Mouse (Mus musculus) spleen, embryonic (tissue): ENCODE measurements at regions not wholly inside any gene's neighbourhood (a gene's known extent, or its start where the extent isn't known, plus 50 kb on each side); places are given as distances from the start of the nearest gene placed in this dataset.

Experiments
- CTCF ChIA-PET: fragments of 350-600 bp; sonication (Branson Sonifier 250); formaldehyde crosslinking; loops from one replicate; lab custom pipeline; 2022; lab: Charles Lee

DNA sequence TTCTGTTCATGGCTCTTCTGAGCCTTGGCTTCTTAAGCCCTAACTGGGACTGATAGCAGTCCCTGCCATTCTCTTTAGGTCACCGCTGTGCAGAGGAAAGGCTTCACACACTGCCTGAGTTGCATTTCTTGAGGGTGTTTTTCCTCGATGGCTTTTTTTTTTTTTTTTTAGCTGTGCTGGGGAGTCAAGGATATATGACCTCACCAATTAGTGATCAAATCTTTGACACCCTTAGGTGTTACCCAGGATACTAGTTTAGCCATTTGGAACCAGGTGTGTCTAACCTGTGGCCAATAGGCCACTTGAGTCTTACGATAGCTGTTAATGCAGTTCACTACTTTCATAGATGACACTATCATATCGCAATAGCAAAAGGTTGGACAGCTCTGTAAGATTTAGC is 1247.5 kb upstream of the A1bg start:
- CTCF ChIA-PET = interaction anchor here (0.6 kb wide), 2 partner anchors 61 to 101 kb away, joined by 4 read pairs; no protein-coding TSS in a partner anchor

DNA sequence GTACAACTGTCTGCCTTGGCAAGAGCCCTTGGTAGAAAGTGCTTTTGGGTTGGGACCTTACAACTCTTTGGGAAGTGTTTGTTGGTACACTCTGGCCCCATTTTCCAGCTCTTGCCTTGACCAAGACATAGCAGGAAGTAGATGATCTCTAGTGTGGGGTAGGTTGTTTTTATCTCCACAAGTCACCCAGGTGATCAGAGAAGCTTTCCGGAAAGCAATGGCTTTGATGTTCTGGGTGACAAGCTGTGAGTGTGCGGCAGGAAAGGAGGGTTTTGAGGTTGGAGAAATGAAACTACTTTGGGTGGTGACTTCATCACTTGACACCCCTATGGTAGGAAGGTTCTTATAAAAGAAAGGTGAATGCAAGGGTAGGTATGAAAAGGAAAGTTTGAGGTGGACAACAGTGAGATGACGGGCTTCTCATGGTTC is 1246.8 kb upstream of the A1bg start:
- CTCF ChIA-PET = interaction anchor here (0.6 kb wide), 1 partner anchor 775 kb away, joined by 5 read pairs; no protein-coding TSS in a partner anchor

DNA sequence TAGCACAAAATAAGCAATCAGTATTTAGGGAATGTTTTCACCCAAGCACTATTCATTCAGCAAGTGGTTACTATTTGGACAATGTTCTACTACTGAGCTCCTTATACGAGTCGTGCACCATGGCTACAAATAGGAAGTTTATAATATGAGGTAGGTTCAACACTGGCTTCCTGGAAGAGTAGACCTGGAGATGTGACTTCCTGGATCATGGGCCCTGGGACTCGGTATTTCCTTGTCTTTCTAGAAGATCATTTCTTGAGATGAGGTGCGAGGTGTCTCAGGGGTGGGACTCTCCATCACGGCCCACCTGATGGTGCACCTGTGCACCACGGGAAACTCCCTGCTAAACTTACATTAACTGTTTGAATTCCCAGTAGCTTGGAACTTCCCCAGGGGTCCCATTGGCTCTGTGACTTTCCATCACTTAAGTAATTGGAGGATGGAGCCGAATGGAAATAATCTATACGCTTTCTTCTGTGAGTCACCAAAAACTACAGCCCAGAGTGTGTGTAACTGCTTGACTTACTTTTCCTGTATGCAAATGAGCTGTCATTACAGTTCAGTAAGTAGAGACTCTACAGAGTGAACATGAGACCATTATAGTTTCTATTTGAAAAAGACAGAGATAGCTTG is 1246.3 kb upstream of the A1bg start:
- CTCF ChIA-PET = interaction anchor here (0.5 to 0.6 kb wide), 2 partner anchors 10 to 775 kb away, joined by 5 to 6 read pairs; no protein-coding TSS in a partner anchor

DNA sequence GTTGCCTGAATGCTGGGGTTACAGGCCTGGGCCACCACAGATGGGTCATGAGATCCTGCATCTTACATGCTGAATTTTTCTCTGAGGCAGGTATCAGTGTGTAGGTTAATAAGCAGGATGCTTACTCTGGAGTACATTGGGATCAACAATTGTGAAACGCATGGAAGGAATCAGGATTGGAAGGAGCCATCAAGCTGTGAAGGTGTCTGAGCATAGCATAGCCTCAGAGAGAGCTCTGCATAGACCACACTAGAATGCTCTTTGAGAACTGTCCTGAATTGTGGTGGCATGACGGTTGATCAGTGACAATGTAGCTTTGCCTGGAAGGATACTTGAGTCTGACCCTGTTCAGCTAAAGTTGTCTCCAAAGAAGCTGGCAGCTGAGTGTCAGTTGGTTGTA is 1245.7 kb upstream of the A1bg start:
- CTCF ChIA-PET = interaction anchor here (0.5 kb wide), 1 partner anchor 9 kb away, joined by 6 read pairs; no protein-coding TSS in a partner anchor

DNA sequence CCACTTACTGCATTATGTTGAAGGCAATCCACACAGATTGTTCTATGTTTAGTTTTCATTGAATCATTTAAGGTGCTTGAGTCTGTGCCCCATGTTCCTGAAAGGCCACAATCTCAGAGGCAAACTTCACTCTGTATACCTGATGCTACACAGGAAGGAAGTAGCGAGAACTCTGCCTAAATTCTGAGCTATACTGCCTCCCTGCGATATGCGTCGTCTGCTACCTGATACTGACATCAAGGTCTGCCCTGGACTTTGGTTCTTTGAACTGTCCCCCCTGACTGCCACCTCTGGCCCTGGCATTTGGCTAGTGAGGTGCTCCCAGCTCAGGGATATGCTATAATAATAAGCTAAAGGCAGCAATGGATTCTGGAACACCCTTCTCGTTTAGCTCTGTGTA is 1244.0 kb upstream of the A1bg start:
- CTCF ChIA-PET = no interaction called here

DNA sequence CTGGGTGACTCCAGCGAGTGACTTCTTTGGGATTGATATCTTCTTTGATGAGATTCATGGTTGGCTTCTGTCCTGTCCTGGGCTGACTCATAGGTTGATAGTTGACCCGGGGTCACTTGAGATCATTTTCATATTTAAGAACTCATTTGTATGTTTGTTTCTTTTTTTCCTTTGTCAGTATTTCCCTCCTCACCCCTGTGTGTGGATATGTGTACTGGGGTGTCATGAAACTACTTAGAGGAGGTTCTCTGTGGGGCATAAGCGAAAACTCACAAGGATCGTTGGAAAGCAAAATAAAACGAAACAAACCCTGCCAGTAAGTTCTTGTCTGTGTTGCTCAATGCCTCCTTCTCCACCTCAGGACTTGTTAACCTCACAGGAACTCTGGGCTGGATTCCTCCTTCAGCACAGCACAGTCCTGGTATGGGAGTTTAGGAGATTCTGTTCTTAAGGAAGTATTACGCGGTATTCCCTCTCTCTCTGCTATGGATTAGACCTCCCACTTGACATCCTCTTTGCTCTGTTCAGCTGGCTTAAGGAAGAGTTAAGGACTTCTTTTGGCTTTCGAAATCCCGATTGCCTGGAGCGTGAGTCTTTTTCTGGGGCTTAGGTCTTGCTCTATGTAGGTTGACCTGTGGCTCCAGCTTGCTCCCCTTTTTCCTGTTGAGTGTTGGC is 1243.2 kb upstream of the A1bg start:
- CTCF ChIA-PET = no interaction called here

DNA sequence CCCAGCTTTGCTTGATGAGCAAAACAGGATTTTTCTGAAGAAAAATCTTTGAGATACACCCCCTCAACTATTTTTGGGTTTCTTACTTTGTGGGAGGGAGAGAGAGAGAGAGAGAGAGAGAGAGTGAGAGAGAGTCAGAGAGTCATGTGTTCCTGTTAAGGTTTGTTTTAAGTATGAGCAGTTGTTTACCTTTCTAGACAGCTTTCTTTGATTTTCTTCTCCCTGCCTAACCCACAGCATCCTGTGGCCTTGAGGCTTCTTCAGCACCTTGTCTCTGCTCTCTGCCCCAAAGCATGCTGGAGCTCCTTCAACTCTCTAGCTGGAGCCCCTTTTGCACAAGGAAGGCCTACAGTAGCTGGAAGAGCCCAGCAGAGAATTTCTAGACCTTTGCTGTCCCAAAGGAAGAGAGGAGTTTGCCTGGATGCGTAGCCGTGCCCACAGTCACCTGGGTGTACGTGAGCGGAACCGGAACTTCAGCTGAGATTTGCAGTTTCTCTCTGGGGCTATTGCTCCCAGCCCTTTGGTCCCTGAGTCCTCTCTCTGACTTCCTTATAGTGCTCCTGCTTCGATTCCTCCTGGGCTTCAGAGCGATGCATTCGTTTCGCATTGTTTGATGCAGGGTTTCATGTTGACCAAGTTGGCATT is 1242.1 kb upstream of the A1bg start:
- CTCF ChIA-PET = interaction anchor here (0.7 kb wide), 2 partner anchors 195 to 322 kb away, joined by 3 to 4 read pairs; no protein-coding TSS in a partner anchor

DNA sequence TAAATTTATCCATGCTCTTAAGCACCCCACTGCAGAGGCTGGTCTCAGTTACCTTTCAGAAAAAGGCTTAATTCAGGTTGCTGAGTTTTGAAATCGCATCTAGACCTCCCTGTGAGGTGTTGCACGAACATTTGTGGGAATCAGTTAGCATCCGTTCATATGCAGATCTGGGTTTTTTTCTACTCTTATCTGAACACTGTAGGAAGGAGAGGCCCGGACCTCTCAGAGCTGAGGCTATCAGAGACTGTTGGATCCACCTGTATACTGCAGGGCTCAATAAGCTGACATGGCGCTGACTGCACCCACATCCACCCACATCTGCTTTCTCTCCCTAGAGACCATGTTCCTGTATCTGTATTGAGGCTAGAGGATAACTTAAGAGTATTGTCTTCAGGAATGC is 1240.4 kb upstream of the A1bg start:
- CTCF ChIA-PET = no interaction called here

DNA sequence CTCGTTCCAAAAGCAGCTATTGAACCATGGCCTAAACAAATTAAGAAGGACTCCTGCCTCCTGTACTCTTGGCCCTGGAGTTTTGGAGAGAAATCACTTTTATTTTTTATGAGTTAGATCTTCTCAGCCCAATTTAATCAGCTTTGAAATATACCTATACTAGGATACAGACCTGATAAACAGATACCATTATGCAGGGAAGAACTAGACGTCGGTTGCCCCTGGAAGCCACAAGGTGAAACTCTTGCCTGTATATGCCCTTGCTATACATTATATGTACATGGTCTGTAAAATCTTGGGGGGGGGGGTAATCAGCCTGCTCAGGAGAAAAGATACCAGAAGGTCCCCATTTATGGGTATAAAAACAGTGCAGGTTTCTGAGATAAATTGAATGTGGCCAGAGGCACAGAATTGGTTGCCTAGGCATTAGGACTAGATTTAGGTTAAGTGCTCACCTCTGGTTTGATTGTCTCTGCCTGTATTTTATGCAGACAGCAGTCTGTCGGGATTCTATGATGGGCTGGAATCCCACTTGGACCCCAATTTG is 1239.9 kb upstream of the A1bg start:
- CTCF ChIA-PET = no interaction called here

DNA sequence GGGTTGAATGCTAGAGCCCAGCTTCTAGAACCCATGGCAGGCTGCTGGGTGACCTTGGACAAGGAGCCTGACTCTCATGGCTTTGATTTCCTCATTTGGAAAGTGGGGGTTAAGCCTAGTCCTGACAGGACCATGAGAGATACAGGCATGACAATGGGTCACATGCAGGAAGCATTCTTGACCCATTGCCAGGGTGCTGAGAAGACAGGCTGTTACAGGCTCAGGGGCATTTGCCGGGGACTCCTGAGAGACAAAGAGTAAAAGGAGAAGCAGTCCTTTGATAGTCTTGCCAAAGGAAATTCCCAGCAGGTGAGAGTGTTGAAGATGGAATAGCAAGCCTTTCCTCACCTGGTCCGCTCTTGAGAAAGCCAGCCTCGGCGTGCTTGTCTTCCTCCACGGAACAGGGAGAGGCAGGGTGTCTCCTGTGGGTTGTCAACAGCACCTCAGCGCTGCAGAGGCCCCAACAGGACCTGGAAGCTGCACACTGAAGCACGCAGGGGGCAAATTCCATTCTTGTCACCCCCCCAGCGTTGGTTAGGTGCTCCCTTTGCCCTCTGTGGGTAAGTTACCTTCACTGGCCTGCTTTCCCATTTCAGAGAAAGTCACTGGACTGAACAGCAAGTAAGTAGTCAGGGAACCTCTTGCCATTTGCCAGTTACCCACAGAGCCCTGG is 1239.3 kb upstream of the A1bg start:
- CTCF ChIA-PET = no interaction called here

DNA sequence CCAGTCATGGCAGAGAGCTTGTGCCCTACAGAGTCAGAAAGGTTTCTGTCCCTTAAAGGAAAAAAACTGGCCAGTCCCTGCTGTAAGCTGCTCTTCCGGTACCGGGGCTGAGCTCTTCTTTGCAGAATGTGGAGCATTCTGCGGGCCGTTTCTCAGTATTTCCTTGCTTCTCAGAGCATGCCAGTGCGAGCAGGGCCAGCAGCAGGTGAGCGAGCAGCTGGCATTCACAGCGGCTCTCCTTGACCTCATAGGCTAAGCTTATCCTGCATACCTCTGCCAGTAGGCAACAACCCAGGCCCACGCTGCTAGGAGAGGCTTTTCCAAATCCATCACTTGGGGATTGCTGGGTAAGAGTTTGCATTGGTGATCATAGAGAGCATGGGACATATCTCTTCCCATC is 1238.2 kb upstream of the A1bg start:
- CTCF ChIA-PET = no interaction called here

DNA sequence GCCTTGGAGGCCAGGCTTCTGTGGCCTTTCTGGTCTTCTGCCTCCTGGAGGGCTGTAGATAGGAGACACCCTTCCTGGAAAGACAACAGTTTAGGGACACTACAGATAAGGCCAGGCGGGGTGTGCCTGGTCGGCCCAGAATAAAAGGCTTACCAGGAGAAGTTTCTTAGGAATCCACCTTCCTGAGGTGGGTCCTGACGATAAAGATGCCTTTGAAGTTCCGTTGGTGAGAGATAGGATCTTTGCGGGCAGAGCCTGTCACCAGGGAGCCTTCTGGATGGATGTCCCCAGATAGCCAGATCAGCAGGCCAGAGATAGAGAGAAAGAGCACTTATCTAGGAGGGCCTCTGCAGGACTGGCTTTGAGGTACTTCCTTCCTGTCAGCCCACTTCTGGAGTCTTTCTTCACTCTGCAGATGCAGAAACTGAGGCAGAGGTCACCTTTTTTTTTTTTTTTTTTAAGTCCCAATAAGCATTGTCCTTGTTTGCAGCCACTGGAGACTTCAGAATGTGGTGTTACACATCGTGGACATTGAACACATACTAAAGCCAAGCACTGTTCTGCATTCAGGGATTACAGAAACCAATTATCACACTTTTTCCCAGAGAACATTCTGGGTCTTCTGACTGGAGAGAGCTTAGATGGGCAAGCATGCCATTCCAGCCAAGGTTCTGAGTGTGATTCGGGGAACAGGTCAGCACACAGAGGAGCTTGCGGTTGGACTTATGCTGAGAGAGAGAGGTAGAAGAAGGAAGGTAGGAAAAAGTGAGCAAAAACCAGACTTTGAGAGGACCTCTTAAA is 1236.3 kb upstream of the A1bg start:
- CTCF ChIA-PET = interaction anchor here (0.7 kb wide), 1 partner anchor 10 kb away, joined by 6 read pairs; no protein-coding TSS in a partner anchor

DNA sequence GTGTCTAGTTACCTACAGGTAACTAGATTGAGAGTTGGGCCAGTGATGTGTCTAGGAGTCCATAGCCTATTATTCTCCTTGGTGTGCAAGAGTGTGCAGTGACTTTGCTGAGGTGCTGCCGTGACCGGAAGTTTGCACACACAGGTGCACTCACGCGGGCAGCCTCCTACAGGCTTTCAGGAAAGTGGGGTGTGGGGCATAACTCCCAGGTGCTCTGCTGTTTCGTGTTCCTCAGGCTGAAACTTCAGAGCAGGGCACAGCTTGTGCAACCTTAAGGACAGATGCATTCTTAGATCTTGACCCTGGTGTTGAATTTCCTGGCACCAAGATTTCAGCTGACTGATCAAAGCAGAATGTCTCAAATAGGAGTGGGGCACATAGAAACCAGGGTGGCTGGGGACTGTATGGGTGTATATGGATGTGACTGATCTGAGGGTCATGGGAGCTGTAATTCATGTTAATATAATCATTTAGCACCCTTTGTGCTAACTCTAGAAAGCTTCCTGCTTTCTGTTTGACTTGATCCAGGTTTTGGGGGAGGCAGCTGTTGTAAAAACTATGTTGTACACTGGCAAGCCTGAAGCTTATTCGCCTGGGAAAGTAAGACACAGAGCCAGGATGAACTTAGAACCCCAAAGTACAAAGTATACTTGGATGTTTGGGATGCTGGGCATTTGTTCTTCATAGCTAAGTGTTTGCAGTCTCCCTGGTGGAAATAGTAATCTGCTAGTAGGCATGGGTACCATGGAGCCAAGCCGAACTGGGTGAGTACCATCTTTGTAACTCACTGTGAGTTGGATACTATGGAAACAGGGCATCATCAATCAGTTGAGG is 1234.6 kb upstream of the A1bg start:
- CTCF ChIA-PET = no interaction called here

DNA sequence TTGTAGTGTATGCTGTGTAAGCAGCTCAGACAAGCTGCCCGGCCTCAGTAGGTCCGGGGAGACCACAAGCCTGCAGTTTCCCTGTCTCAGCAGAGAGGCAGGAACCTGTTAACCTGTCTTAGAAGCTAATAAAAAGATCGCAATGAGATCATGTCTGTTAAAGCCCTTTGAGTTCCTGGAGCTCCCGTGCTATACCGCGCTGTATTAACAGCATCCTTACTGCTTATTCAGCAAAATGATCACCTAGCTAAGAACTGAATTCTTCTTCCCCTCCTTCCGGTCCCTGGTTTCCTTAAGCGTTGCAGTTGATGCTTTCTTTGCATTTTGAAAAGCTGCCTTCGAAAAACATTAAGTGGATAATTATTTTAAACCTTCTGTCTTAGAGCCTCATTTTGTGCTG is 1230.4 kb upstream of the A1bg start:
- CTCF ChIA-PET = no interaction called here

DNA sequence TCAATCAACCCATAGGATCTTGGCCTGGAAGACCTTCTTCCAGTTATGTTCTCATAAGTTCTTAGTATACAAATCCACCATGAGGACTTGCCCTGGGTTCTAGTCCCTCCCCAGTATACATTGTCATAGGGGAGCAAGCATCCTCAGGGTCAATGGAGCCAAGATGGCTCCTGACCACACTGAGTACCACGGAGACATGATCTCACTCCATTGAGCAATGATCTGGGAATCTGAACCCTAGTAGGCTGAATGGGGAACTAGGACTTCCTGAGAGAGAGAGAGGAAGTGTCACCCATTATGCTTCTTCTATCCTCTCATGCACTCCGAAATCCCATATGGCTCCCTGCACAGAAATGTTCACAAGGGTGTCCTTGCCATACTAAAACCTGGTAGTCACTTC is 1229.3 kb upstream of the A1bg start:
- CTCF ChIA-PET = no interaction called here

DNA sequence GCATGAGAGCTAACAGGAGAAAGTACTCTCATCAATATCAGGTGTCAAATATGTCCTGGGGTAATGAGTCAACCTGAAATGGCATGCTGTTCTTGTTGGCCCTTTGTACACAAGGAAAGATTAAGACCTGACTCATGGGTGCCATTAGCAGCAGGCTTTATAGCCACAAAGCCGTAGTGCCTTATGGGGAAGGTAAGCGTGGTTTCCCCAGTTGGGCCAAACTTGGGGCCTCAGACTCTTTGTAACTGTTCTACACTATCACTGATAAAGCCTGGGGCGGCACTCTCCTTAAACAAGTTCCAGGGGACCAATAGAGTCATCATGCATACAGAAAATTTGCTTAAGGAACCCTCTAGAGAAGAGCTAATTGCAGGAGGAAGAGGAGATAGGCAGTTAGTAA is 1228.9 kb upstream of the A1bg start:
- CTCF ChIA-PET = no interaction called here

DNA sequence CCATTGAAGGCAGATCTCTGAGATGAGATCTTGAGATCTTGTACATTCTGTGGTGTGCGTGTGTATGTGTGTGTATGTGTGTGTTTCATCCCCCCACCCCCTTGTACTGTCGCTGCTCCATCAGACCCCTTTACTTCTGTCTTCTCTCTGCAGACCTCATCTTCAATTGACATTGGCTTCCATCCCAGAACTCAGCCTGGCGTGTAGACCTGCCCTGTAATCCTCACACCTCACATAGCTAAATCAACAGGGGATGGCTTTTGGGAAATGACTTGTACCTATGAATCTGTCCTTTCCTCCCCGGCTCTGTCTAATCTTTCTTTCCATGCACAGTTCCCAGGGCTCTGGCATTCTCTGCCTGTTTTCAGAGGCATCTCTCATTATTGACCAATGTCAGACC is 1227.5 kb upstream of the A1bg start:
- CTCF ChIA-PET = interaction anchor here (0.7 kb wide), 1 partner anchor 236 kb away, joined by 3 read pairs; no protein-coding TSS in a partner anchor

DNA sequence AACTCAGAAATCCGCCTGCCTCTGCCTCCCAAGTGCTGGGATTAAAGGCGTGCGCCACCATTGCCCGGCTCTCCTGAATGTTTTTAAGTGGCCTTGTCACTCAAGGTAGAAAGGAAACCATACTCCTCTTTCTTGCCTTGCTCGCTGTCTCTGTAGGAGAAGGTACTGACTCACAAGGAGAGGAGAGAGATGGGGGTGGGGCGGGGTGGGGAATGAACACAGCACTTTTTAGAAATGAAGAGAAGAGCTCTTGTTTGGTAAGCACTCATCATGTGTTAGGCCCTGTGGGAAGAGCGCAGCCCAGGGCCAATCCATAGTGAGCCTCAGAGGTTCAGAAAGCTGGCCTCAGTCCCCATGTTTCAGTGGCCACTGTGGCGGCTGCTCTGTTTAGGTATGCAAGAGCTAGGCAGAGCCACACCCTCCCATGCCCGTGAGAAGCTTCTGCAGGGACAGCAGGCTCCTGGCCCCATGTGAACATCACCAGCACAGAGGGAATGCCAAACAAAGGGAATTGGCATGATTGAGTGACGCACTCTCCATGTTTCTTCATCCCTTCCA is 1225.9 kb upstream of the A1bg start:
- CTCF ChIA-PET = no interaction called here

DNA sequence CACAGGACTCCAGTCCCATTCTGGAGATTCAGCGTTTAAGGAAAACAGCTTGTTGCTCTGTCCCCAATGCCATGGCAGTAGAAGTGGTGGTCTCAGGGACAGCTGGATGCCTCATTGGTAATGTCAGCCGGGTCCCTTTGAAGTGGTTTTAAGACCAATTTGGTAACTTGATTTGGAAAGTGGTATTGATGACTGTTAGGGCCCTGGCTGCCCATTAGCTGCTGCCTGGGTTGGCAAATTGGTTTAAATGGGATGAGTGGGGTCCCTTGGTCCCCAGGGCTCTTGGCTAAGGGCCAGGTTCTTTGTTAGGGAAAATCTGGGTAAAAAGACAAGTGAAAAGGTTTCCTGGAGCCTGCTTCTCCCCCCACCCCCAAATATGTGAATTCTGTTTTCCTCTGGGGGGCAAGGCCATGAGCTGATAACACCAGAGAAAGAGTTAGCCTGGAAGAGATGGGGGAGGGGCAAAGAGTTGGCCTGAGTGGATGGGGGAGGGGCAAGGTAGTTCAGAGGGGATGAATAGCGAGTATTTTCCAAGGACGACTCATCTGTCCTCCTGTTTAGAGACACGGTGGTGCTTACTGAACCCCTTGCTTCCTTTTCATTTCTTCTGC is 1224.6 kb upstream of the A1bg start:
- CTCF ChIA-PET = interaction anchor here (0.7 kb wide), 1 partner anchor 357 kb away, joined by 3 read pairs; no protein-coding TSS in a partner anchor
